ENCODE assay signal across 16 mouse cellular contexts in genomic region chr10:121454708-121455475, GRCm38 (mm10). TPM values are rescaled to one million over a fixed set of nuclear protein-coding genes. Genes with fewer than 3 reads are reported as not detected.
DNase-seq lines count a peak whose midpoint lies in the region; ATAC-seq and TF ChIP-seq lines count a peak whose summit lies in the region.
"Had no signal": no experiment of that assay in that cellular context is flagged by ENCODE, and none has a peak within 500 bp of the region (broad histone marks: within the 10 kb centered on the region; RNA-seq: fewer than 3 reads in every experiment).

No protein-coding gene starts in this region.

- in situ Hi-C loops in ES-E14 (cut with MboI; ENCODE audit: low sequenced_read_pairs in 2 of 2, unreplicated experiment in 2 of 2), result no loop called here

- no peak overlapping the region for H3K27ac ChIP-seq in kidney, embryonic 14.5 days (ENCODE audit: low read depth, low read length)
- peak overlapping the region; percentile 59 for H3K27ac ChIP-seq in ES-E14 (ENCODE audit: insufficient read depth, low read depth, low read length, poor library complexity, severe bottlenecking)
- H3K27ac ChIP-seq in midbrain, embryonic 11.5 days (ENCODE audit: low read depth, low read length), result no peak overlapping the region
- no peak overlapping the region for H3K27ac ChIP-seq in midbrain, embryonic 15.5 days
- H3K27ac ChIP-seq: hindbrain, embryonic 10.5 days; neural tube, embryonic 13.5 days had no signal

- 0 out of 2 replicates have a peak, but pooled peaks cover 14% of the 10 kb centered on the region for H3K4me1 ChIP-seq in kidney, embryonic 14.5 days (ENCODE audit: control insufficient read depth, insufficient read depth, low read length)
- peaks cover 0 to 16% of the 10 kb centered on the region in 2 experiments; a peak in 2 of 4 replicates for H3K4me1 ChIP-seq in ES-E14 (ENCODE audit: control insufficient read depth in 2 of 2, insufficient read depth in 2 of 2, low read length in 2 of 2, poor library complexity in 1 of 2)
- no peaks in the 10 kb centered on the region for H3K4me1 ChIP-seq in midbrain, embryonic 11.5 days (ENCODE audit: control insufficient read depth, insufficient read depth, low read length)
- peaks cover 9% of the 10 kb centered on the region; the same call in 1 of the 2 replicates for H3K4me1 ChIP-seq in midbrain, embryonic 15.5 days

- no peak overlapping the region for H3K4me3 ChIP-seq in kidney, embryonic 14.5 days (ENCODE audit: low read length)
- H3K4me3 ChIP-seq in ES-E14 (ENCODE audit: insufficient read depth in 1 of 2, low read depth in 1 of 2, low read length in 2 of 2, poor library complexity in 1 of 2, severe bottlenecking in 1 of 2), result no peak overlapping the region
- no peak overlapping the region for H3K4me3 ChIP-seq in midbrain, embryonic 11.5 days (ENCODE audit: low read depth, low read length)
- no peak overlapping the region for H3K4me3 ChIP-seq in midbrain, embryonic 15.5 days
- H3K4me3 ChIP-seq: hindbrain, embryonic 10.5 days; neural tube, embryonic 13.5 days had no signal

- ATAC-seq in kidney, embryonic 14.5 days (ENCODE audit: low FRiP score, low TSS enrichment), result peak; percentile 44
- ATAC-seq in megakaryocyte progenitor cell, adult 5-6 weeks (replicated peaks; ENCODE audit: poor library complexity), result peak; percentile 37; the same call in 1 of the 2 replicates
- no peak for ATAC-seq in midbrain, embryonic 11.5 days (ENCODE audit: low FRiP score)
- no peak for ATAC-seq in midbrain, embryonic 15.5 days (replicated peaks)

- H3K9ac ChIP-seq in kidney, embryonic 14.5 days (ENCODE audit: low read depth, low read length), result no peak overlapping the region
- no peak overlapping the region for H3K9ac ChIP-seq in ES-E14 (ENCODE audit: insufficient read depth, low read depth, low read length, poor library complexity, severe bottlenecking)
- H3K9ac ChIP-seq in midbrain, embryonic 11.5 days (ENCODE audit: low read length), result no peak overlapping the region
- H3K9ac ChIP-seq in midbrain, embryonic 15.5 days, result no peak overlapping the region
- H3K9ac ChIP-seq: neural tube, embryonic 13.5 days had no signal

- DNase-seq in kidney, postnatal 25 days, result no peak
- peak; percentile 73 for DNase-seq in ES-E14 (ENCODE audit: low read depth, low spot score)
- DNase-seq in large intestine, adult 2 months (ENCODE audit: low read depth, low spot score), result peak; percentile 75
- DNase-seq in urinary bladder, postnatal 4 days (ENCODE audit: low spot score in 2 of 2), result no peak
- no peak for DNase-seq in midbrain, embryonic 11.5 days (ENCODE audit: low spot score, missing footprints)
- DNase-seq: B cell, adult 2 months; cerebellum, adult 18-20 months; kidney, adult 18-20 months; lung, postnatal 14 days; retina, postnatal 1 day; thymus, adult 2 months had no signal

- H3K9me3 ChIP-seq in kidney, embryonic 14.5 days (ENCODE audit: control insufficient read depth, low read length), result no peaks in the 10 kb centered on the region
- no peaks in the 10 kb centered on the region for H3K9me3 ChIP-seq in ES-E14 (ENCODE audit: control insufficient read depth, insufficient read depth, low read depth, low read length)
- no peaks in the 10 kb centered on the region for H3K9me3 ChIP-seq in midbrain, embryonic 11.5 days (ENCODE audit: control insufficient read depth, low read length)
- H3K9me3 ChIP-seq in midbrain, embryonic 15.5 days, result no peaks in the 10 kb centered on the region
- H3K9me3 ChIP-seq: hindbrain, embryonic 10.5 days; neural tube, embryonic 13.5 days had no signal

- no peak overlapping the region for H3K4me2 ChIP-seq in kidney, embryonic 14.5 days (replicated peaks; ENCODE audit: low read depth, low read length)
- H3K4me2 ChIP-seq in midbrain, embryonic 11.5 days, result no peak overlapping the region
- H3K4me2 ChIP-seq in midbrain, embryonic 15.5 days, result no peak overlapping the region
- H3K4me2 ChIP-seq: neural tube, embryonic 13.5 days had no signal

- H3K36me3 ChIP-seq in kidney, embryonic 14.5 days (ENCODE audit: control insufficient read depth, insufficient read depth, low read length), result no peaks in the 10 kb centered on the region
- peaks cover 7% of the 10 kb centered on the region; the same call in 1 of the 2 replicates for H3K36me3 ChIP-seq in ES-E14 (ENCODE audit: control insufficient read depth, insufficient read depth, low read length, poor library complexity, severe bottlenecking)
- H3K36me3 ChIP-seq in midbrain, embryonic 11.5 days (ENCODE audit: control insufficient read depth, insufficient read depth, low read length), result no peaks in the 10 kb centered on the region
- H3K36me3 ChIP-seq in midbrain, embryonic 15.5 days (replicated peaks), result no peaks in the 10 kb centered on the region
- H3K36me3 ChIP-seq: hindbrain, embryonic 10.5 days; neural tube, embryonic 13.5 days had no signal

- H3K27me3 ChIP-seq in kidney, embryonic 14.5 days (ENCODE audit: control insufficient read depth, insufficient read depth, low read length), result no peaks in the 10 kb centered on the region
- no peaks in the 10 kb centered on the region for H3K27me3 ChIP-seq in midbrain, embryonic 11.5 days (ENCODE audit: control insufficient read depth, insufficient read depth, low read length)
- H3K27me3 ChIP-seq in midbrain, embryonic 15.5 days (replicated peaks), result no peaks in the 10 kb centered on the region
- H3K27me3 ChIP-seq: neural tube, embryonic 13.5 days had no signal

- 46% methylated on average over 6 of the region's 6 CpGs for WGBS in kidney, embryonic 14.5 days
- 36% methylated on average over 6 of the region's 6 CpGs for WGBS in large intestine, adult 2 months
- WGBS in midbrain, embryonic 11.5 days, result 82% methylated on average over 6 of the region's 6 CpGs
- WGBS in midbrain, embryonic 15.5 days, result 85% methylated on average over 6 of the region's 6 CpGs

TF ChIP-seq in ES-E14, 5 proteins besides CTCF, POLR2A, EP300 and RAD21:
- TF ChIP-seq CHD2 (IDR thresholded peaks at IDR 0.05; ENCODE audit: low read depth, low read length) (no peak), HCFC1 (IDR thresholded peaks at IDR 0.05; ENCODE audit: borderline replicate concordance, insufficient read depth, low read length) (no peak), MAFK (IDR thresholded peaks at IDR 0.05; ENCODE audit: insufficient read depth, low read depth, low read length) (no peak), ZC3H11A (IDR thresholded peaks at IDR 0.05; ENCODE audit: borderline replicate concordance, low read depth, low read length) (no peak), ZNF384 (IDR thresholded peaks at IDR 0.05; ENCODE audit: low read depth, low read length) (no peak)
TF ChIP-seq in ES-E14: peak in this region for 0.

RNA-seq across cellular contexts. Expression of gene Rassf3, which starts 21.3 kb away (rescaled TPM):
- polyA plus RNA-seq in kidney, embryonic 14.5 days (2014; fragmentation: Nextera tagmentation; extraction: Ambion mirVana), result 8.9 and 13.5 TPM in 2 replicates
- 11.9 and 13.1 TPM in 2 replicates for total RNA-seq in ES-E14 (2012; rRNA removed)
- polyA plus RNA-seq in large intestine, adult 2 months (2012; rRNA removed), result 31.0 and 39.3 TPM in 2 replicates
- total RNA-seq in megakaryocyte progenitor cell, adult 5-6 weeks (2015), result 23.3 and 24.7 TPM in 2 replicates
- 18.2 and 20.0 TPM in 2 replicates for total RNA-seq in megakaryocyte progenitor cell, adult 5-6 weeks (2017)
- polyA plus RNA-seq in midbrain, embryonic 11.5 days (2014; fragmentation: Nextera tagmentation; extraction: Ambion mirVana), result 5.9 and 6.0 TPM in 2 replicates
- 4.2 and 4.4 TPM in 2 replicates for polyA plus RNA-seq in midbrain, embryonic 15.5 days (2015; fragmentation: Nextera tagmentation; extraction: Ambion mirVana)

Comparison
In these comparisons a context has a peak if more than half of its experiments do, and no peak if none do; other contexts are left out.
1. ATAC-seq: peak in kidney, embryonic 14.5 days (single experiment) and megakaryocyte progenitor cell, adult 5-6 weeks (single experiment); none in midbrain, embryonic 11.5 days (single experiment) and midbrain, embryonic 15.5 days (single experiment).
2. DNase-seq: peak in ES-E14 (single experiment) and large intestine, adult 2 months (single experiment); none in kidney, postnatal 25 days (0 of 2), urinary bladder, postnatal 4 days (0 of 2) and midbrain, embryonic 11.5 days (single experiment).